Mouse (Mus musculus) hindbrain, embryonic 14.5 days (tissue): ENCODE measurements at regions not wholly inside any gene's neighbourhood (a gene's known extent, or its start where the extent isn't known, plus 50 kb on each side); places are given as distances from the start of the nearest gene placed in this dataset.

Experiments
- ATAC-seq: fragments of 200-750 bp; cut with Nextera tagmentation; 2 replicates; pipeline ENCODE4 v1.8.0; 2017; ENCODE audit warnings: moderate number of reproducible peaks, mild to moderate bottlenecking, moderate TSS enrichment, moderate library complexity; ENCODE audit not compliant: low FRiP score
- DNase-seq: peaks from one replicate; pipeline ENCODE4 v3.0.0-alpha.2; 2015; ENCODE audit warnings: low spot score
- H3K27ac ChIP-seq: fragments of 300-500 bp; sonication (generic); 2 replicates; pipeline ENCODE4 v1.5.1; 2014; ENCODE audit warnings: mild to moderate bottlenecking, moderate library complexity
- H3K27me3 ChIP-seq: fragments of 300-500 bp; sonication (generic); 2 replicates; pipeline ENCODE4 v1.6.1; 2014; ENCODE audit warnings: mild to moderate bottlenecking, low read length, mixed read lengths; ENCODE audit not compliant: control insufficient read depth, insufficient read depth
- H3K36me3 ChIP-seq: fragments of 300-500 bp; sonication (generic); replicated peaks from 2 replicates; pipeline ENCODE4 v1.6.1; 2014; ENCODE audit not compliant: control insufficient read depth, insufficient read depth
- H3K4me1 ChIP-seq: fragments of 300-500 bp; sonication (generic); replicated peaks from 2 replicates; pipeline ENCODE4 v1.6.1; 2014; ENCODE audit warnings: antibody characterized with exemption, low read length, mixed read lengths; ENCODE audit not compliant: control insufficient read depth, insufficient read depth
- H3K4me2 ChIP-seq: fragments of 300-500 bp; sonication (generic); replicated peaks from 2 replicates; pipeline ENCODE4 v1.6.1; 2014; ENCODE audit warnings: mild to moderate bottlenecking, moderate library complexity
- H3K4me3 ChIP-seq: fragments of 300-500 bp; sonication (generic); replicated peaks from 2 replicates; pipeline ENCODE4 v1.5.1; 2014; ENCODE audit warnings: mild to moderate bottlenecking, low read length
- H3K9ac ChIP-seq: fragments of 300-500 bp; sonication (generic); 2 replicates; pipeline ENCODE4 v1.6.1; 2014
- H3K9me3 ChIP-seq: fragments of 300-500 bp; sonication (generic); 2 replicates; pipeline ENCODE4 v1.6.1; 2016; ENCODE audit warnings: low read length; ENCODE audit not compliant: control insufficient read depth
- WGBS: fragments of 180-500 bp; shearing (Covaris S2); extraction: QIAGEN DNeasy Blood & Tissue Kit; methylation state at CpG from one replicate; pipeline ENCODE4 v1.1.7; 2014; 5-methylcytosine and 5-hydroxymethylcytosine counted together

DNA sequence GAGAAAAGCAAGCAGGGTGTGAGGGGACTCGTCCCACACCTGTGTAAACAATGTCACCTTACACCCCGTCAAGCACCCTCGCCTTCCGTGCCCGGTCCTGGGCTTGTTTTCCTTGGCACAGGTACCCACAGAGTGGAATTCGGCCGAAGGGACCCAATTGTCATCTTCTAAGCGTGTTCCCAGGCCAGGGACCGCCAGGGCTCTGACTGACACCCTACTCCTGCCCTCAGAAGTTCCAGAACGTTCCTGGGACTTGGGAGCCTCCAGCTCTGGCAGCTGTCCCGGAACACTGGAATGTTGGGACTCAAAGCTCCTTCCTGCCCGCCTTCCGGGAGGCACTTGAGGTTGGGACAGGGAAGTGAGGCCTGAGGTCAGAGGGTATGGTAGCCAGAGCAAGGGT is 91.9 kb upstream of the Tmem189 start:
- peaks cover 15% of the 10 kb centered on the region for H3K4me1 ChIP-seq
- no peak overlapping the region for H3K4me2 ChIP-seq
- DNase-seq (no peak), ATAC-seq (no peak)
- H3K27me3 ChIP-seq, result no peaks in the 10 kb centered on the region
- WGBS, result 75% methylated on average over 13 of the region's 13 CpGs
- no peak overlapping the region for H3K27ac ChIP-seq
- H3K9ac ChIP-seq, result no peak overlapping the region
- no peaks in the 10 kb centered on the region for H3K36me3 ChIP-seq
- no peak overlapping the region for H3K4me3 ChIP-seq
- no peaks in the 10 kb centered on the region for H3K9me3 ChIP-seq

DNA sequence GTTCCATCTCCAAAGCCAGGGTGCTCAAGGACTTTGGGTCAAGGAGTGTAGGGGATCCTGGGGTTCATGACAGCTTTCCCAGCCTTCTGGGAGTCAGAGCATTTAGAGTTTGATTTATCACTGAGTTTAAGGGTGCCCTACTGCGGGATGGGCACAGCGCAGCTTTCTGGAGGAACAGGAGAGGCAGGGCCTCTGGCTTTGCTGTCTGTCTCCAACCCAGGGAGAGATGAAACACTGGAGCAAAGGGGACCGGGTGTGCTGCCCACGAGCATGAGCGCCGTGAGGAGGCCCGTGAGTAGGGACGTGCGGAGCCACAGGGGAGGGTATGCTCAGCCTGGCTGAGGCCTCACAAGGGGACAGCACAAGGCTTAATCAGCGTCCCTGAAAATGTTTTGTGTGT is 89.1 kb upstream of the Tmem189 start:
- Histone ChIP-seq H3K4me1 (peaks cover 15% of the 10 kb centered on the region), H3K4me3 (no peak overlapping the region), H3K36me3 (no peaks in the 10 kb centered on the region), H3K27me3 (no peaks in the 10 kb centered on the region), H3K27ac (no peak overlapping the region), H3K4me2 (no peak overlapping the region), H3K9me3 (no peaks in the 10 kb centered on the region), H3K9ac (no peak overlapping the region)
- WGBS, result 69% methylated on average over 10 of the region's 10 CpGs
- DNase-seq, result no peak
- no peak for ATAC-seq

DNA sequence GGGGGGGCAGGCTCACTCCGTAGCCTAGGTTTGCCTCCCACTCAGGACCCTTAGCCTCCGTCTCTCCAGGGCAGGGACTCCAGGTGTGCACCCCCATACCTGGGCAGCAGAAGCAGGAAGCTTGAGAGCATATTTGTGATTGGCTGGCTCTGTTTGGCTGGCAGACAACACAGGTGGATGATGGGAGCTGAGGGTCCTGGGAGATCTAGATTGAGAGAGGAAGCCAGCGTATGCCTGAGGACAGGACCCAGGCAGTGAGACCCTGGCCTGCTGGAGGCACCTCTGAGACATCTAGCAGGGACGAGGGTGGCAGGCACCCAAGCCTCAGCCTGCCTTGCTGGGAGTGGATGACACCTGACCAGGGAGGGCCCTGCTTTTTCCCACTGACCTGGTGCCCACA is 88.6 kb upstream of the Tmem189 start:
- 71% methylated on average over 4 of the region's 4 CpGs for WGBS
- H3K27me3 ChIP-seq, result no peaks in the 10 kb centered on the region
- H3K36me3 ChIP-seq, result no peaks in the 10 kb centered on the region
- H3K4me3 ChIP-seq, result peak overlapping the region; percentile 47
- peak overlapping the region; percentile 73 for H3K4me2 ChIP-seq
- H3K9ac ChIP-seq, result 0 out of 2 replicates have a peak overlapping the region, but pooled peaks have one; percentile 68
- no peak overlapping the region for H3K27ac ChIP-seq
- no peak for DNase-seq
- H3K4me1 ChIP-seq, result peaks cover 15% of the 10 kb centered on the region
- no peaks in the 10 kb centered on the region for H3K9me3 ChIP-seq
- ATAC-seq, result no peak

DNA sequence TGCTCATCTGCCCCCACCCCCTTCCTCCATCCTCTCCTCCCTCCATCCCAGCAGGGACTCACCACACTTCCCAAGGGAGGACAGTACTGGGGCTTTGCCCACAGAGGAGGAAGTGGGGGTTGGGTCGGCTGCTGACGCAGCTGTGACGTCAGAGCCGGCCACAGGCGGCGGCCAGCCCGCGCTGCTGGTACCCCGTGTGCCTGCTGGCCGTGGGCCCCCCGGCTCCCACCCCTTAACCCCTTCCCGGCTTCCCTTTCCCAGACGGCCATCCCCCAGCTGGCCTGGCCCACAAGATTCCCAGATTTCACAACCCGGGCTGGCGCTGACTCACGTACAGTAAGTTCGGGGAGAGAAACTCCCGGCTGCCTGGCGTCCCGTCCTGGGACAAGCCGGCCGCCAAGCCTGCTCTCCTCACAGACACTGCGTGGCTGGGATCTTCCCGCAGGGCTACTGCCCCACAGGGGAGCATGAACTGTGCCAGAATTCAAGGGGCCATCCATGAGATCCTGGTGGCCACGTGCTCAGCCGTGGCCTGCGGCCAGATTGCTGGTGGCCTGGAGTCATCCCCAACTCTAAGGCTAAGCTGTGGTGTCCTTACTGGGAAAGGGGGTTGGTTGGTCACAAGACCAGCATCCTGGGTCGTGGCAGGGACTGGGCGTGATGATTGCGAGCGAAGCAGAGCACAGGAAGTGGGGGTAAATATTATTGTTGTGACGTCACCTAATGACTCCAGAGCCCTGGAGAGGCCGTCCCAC is 87.9 kb upstream of the Tmem189 start:
- 2% methylated on average over 33 of the region's 33 CpGs for WGBS
- Histone ChIP-seq H3K9me3 (no peaks in the 10 kb centered on the region), H3K4me1 (peaks cover 15% of the 10 kb centered on the region), H3K4me3 (peak overlapping the region; percentile 47), H3K4me2 (peak overlapping the region; percentile 73), H3K9ac (peak overlapping the region; percentile 68), H3K27ac (0 out of 2 replicates have a peak overlapping the region, but pooled peaks have one; percentile 3), H3K36me3 (no peaks in the 10 kb centered on the region), H3K27me3 (no peaks in the 10 kb centered on the region)
- peak; percentile 67 for ATAC-seq
- DNase-seq, result peak; percentile 69

DNA sequence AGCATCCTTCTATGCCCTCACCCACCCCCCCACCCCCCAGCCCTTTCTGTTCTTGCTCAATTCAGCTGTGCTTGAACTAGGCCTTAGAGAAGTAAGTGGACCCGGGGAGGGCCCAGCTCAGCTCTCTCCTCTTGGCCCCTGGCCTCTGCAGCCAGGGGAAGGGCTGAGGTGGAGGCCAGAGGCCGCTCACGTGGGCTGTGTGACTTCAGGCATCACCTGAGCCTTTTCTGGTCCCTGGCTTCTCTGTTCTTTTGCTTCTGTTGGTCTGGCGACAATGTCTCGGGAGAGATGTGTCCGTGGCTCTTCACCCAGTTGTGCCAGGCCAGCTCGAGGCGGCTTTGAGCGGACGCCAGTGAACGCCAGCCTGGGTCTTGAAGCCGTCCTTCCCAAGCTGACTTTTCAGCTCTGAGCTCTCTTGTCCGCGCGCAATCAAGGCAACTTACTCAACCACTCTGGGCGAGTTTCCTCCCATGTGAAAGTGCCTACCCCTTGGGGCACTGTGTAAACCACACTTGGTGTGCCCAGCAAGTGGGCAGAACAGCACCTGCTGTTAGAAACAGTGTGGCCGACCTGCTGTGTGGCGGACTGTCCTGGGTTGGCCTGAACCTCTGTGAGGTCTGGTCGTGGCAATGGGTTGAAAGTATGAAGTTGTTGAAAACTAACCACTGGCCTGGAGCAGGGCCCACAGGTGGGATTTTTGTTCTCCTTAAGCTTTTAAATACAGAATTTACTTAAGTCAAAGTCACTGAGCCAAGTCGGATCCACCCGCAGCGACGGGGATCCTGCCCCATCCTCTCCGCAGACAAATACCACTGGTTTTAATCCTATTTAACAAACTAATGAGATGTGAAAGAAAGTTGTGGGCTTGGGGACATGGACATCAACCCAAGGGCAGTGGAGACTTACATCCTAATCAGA is 86.9 kb upstream of the Tmem189 start:
- no peak overlapping the region for H3K27ac ChIP-seq
- H3K4me3 ChIP-seq, result no peak overlapping the region; the same call in 1 of the 2 replicates
- H3K4me2 ChIP-seq, result peak overlapping the region; percentile 73; the same call in 1 of the 2 replicates
- 74% methylated on average over 24 of the region's 24 CpGs for WGBS
- ATAC-seq (no peak), DNase-seq (no peak)
- no peaks in the 10 kb centered on the region for H3K27me3 ChIP-seq
- peaks cover 15% of the 10 kb centered on the region for H3K4me1 ChIP-seq
- H3K36me3 ChIP-seq, result no peaks in the 10 kb centered on the region
- H3K9ac ChIP-seq, result peak overlapping the region; percentile 68
- no peaks in the 10 kb centered on the region for H3K9me3 ChIP-seq

DNA sequence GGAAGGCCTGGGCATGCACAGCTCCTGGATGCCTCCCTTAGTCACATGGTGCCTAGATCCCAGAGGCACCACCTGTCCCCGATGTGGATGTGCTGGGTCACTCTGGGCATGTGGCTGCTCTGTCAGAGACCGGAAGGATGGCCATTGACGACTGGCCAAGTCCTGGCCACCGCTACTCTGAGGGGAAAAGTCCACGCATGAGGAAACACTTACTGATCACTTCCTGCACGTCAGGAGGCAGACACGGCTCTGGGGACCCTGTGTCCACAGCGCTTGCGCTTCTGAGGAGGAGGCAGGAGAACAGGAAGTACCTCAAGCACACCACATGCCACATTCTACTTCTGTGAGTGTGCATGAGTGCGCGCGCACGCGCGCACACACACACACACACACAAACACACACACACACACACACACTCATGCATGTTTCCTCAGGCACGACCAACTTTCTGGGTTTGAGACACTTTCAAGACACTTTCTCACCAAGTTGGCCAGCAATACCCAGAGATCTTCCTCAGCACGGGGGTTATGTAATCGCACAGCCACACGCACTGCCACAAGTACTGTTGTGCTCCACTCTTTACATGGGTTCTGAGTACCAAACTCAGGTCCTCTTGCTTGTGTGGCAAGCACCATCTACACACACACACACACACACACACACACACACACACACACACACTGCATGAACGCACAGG is 85.7 kb upstream of the Tmem189 start:
- H3K9me3 ChIP-seq, result no peaks in the 10 kb centered on the region
- no peak overlapping the region for H3K4me3 ChIP-seq
- ATAC-seq (no peak), DNase-seq (no peak)
- H3K27me3 ChIP-seq, result no peaks in the 10 kb centered on the region
- no peak overlapping the region for H3K27ac ChIP-seq
- H3K4me2 ChIP-seq, result no peak overlapping the region
- WGBS, result 81% methylated on average over 20 of the region's 20 CpGs
- H3K36me3 ChIP-seq, result no peaks in the 10 kb centered on the region
- H3K9ac ChIP-seq, result no peak overlapping the region
- peaks cover 15% of the 10 kb centered on the region for H3K4me1 ChIP-seq

DNA sequence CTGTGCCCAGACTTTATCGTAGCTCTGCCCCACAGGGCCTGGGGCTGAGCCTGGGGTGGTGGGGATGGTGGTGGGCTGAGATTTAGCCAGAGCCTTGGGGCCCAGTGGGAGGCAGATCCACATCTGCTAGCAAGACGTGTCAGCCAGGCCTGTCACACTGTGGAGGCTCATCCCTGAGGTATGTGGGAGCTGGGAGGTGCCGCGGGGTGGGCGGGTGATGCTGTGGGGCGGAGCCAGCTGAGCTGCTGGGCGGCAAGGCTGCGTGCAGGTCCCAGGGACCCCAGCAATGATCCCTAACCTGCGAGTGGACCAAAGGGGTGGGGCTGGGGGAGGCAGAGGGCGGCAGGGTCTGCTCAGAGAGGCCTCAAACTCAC is 85.2 kb upstream of the Tmem189 start:
- Histone ChIP-seq H3K27ac (no peak overlapping the region), H3K4me2 (no peak overlapping the region), H3K9ac (no peak overlapping the region), H3K4me1 (peaks cover 15% of the 10 kb centered on the region), H3K36me3 (no peaks in the 10 kb centered on the region), H3K9me3 (no peaks in the 10 kb centered on the region), H3K4me3 (no peak overlapping the region), H3K27me3 (no peaks in the 10 kb centered on the region)
- ATAC-seq, result no peak
- WGBS, result 26% methylated on average over 10 of the region's 10 CpGs
- DNase-seq, result no peak

DNA sequence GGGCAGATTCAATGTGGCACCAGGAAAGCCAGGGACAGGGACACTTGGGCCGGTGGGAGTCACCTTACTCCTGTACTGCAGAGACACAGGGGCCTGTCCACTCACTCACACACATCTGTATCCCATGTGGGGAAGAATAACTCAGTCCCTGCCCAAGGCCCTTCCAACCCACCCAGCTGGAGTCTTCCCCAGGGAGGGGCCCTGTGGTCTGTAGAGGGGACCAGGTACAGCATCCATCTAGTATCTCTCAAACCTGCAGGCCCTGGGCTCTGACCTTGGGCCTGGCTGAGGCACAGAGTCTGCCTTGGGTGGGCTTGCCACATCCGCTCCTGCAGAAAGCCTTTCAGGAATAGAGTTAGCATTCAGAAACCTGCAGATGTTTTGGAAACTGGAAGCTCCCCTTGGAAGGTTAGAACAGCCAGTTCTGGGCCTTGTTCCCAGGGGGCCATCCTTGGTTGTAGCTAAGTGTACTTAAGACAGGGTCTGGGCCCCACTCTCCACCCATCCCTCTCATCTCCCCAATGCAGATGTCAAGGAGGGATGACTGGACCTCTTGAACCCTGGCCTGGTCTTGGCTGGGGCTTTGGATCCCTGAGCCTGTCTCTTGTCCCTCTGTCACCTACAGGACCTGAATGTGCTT is 84.7 kb upstream of the Tmem189 start:
- H3K9me3 ChIP-seq, result no peaks in the 10 kb centered on the region
- no peak overlapping the region for H3K9ac ChIP-seq
- no peak overlapping the region for H3K27ac ChIP-seq
- no peaks in the 10 kb centered on the region for H3K36me3 ChIP-seq
- H3K4me3 ChIP-seq, result no peak overlapping the region
- H3K4me2 ChIP-seq, result no peak overlapping the region
- WGBS, result 85% methylated on average over 2 of the region's 2 CpGs
- ATAC-seq, result no peak
- H3K4me1 ChIP-seq, result peaks cover 15% of the 10 kb centered on the region
- no peak for DNase-seq
- no peaks in the 10 kb centered on the region for H3K27me3 ChIP-seq
